Mouse (Mus musculus) MEL (cell line): ENCODE data around the gene Hebp1. TPM values are rescaled to one million over a fixed set of nuclear protein-coding genes. Genes with fewer than 3 reads are reported as not detected.

Source experiments
- DNase-seq: peaks from one replicate; pipeline ENCODE4 v3.0.0; 2011; ENCODE audit warnings: low read depth, low spot score
- H3K27ac ChIP-seq: 2 replicates; pipeline ENCODE4 v1.5.1; 2012; ENCODE audit warnings: low read depth, mild to moderate bottlenecking, control low read depth, low read length, moderate library complexity; ENCODE audit not compliant: control insufficient read depth
- H3K27me3 ChIP-seq, 2 experiments: fragments of 150-350 bp in 1 of 2; sonication (generic) in 1 of 2; 2 replicates each; pipeline ENCODE4 v1.6.1; 2012; ENCODE audit warnings: low read length in 2 of 2, mild to moderate bottlenecking in 2 of 2, improper control_type of control experiment in 1 of 2, moderate library complexity in 1 of 2; ENCODE audit not compliant: insufficient read depth in 2 of 2, control insufficient read depth in 1 of 2
- H3K36me3 ChIP-seq, 2 experiments: 2 replicates each; pipeline ENCODE4 v1.6.1; 2012 to 2014; ENCODE audit warnings: low read length in 2 of 2, improper control_type of control experiment in 1 of 2, inconsistent platforms in 1 of 2, mild to moderate bottlenecking in 1 of 2; ENCODE audit not compliant: insufficient read depth in 2 of 2, control insufficient read depth in 1 of 2
- H3K4me1 ChIP-seq, 2 experiments: fragments of 150-350 bp in 1 of 2; sonication (generic) in 1 of 2; 2 replicates each; pipeline ENCODE4 v1.6.1; 2012; ENCODE audit warnings: low read length in 2 of 2, improper control_type of control experiment in 1 of 2, mild to moderate bottlenecking in 1 of 2; ENCODE audit not compliant: insufficient read depth in 2 of 2, control insufficient read depth in 1 of 2
- H3K4me3 ChIP-seq, 2 experiments: fragments of 150-350 bp in 1 of 2; sonication (generic) in 1 of 2; 2 replicates each; pipeline ENCODE4 v1.5.1; 2012; ENCODE audit warnings: low read depth in 2 of 2, low read length in 2 of 2, mild to moderate bottlenecking in 2 of 2, moderate library complexity in 2 of 2, control low read depth in 1 of 2, improper control_type of control experiment in 1 of 2; ENCODE audit not compliant: control insufficient read depth in 1 of 2, insufficient read depth in 1 of 2
- H3K79me2 ChIP-seq: 2 replicates; pipeline ENCODE4 v1.6.1; 2012; ENCODE audit warnings: mild to moderate bottlenecking, low read length, moderate library complexity; ENCODE audit not compliant: control insufficient read depth, poor library complexity, insufficient read depth
- H3K9ac ChIP-seq: 2 replicates; pipeline ENCODE4 v1.6.1; 2012; ENCODE audit warnings: low read depth, mild to moderate bottlenecking, control low read depth, low read length, moderate library complexity; ENCODE audit not compliant: control insufficient read depth, poor library complexity, severe bottlenecking
- H3K9me3 ChIP-seq: fragments of 150-350 bp; sonication (generic); replicated peaks from 2 replicates; pipeline ENCODE4 v1.6.1; 2012; ENCODE audit warnings: mild to moderate bottlenecking, low read length, improper control_type of control experiment, moderate library complexity; ENCODE audit not compliant: insufficient read depth
- BHLHE40 ChIP-seq: IDR thresholded peaks from 2 replicates; pipeline ENCODE4 v1.6.1; 2012; ENCODE audit warnings: low read depth, mild to moderate bottlenecking, inconsistent platforms, low read length, improper control_type of control experiment, borderline replicate concordance
- CHD1 ChIP-seq: IDR thresholded peaks from 2 replicates; pipeline ENCODE4 v1.6.1; 2012; ENCODE audit warnings: low read depth, mild to moderate bottlenecking, inconsistent platforms, low read length, improper control_type of control experiment
- CTCF ChIP-seq, 3 experiments: IDR thresholded peaks in 2 of 3; conservative IDR thresholded peaks in 1 of 3; 2 replicates each; pipeline ENCODE4 v1.5.1; 2011 to 2012; ENCODE audit warnings: low read length in 3 of 3, low read depth in 2 of 3, mild to moderate bottlenecking in 2 of 3, improper control_type of control experiment in 1 of 3, inconsistent platforms in 1 of 3, mixed read lengths in 1 of 3, moderate library complexity in 1 of 3; ENCODE audit not compliant: control insufficient read depth in 1 of 3, insufficient read depth in 1 of 3, poor library complexity in 1 of 3, severe bottlenecking in 1 of 3
- E2F4 ChIP-seq: IDR thresholded peaks from 2 replicates; pipeline ENCODE4 v1.6.1; 2011; ENCODE audit warnings: low read depth, low read length, improper control_type of control experiment, borderline replicate concordance
- EP300 ChIP-seq, 2 experiments: IDR thresholded peaks; 2 replicates each; pipeline ENCODE4 v1.6.1; 2011; ENCODE audit warnings: improper control_type of control experiment in 2 of 2, low read length in 2 of 2, low read depth in 1 of 2, mild to moderate bottlenecking in 1 of 2
- GABPA ChIP-seq: IDR thresholded peaks from 2 replicates; pipeline ENCODE4 v1.6.1; 2012; ENCODE audit warnings: low read depth, mild to moderate bottlenecking, inconsistent platforms, low read length, improper control_type of control experiment, moderate library complexity
- GATA1 ChIP-seq: IDR thresholded peaks from 2 replicates; pipeline ENCODE4 v1.6.1; 2011; ENCODE audit warnings: low read depth, low read length, improper control_type of control experiment
- HCFC1 ChIP-seq: IDR thresholded peaks from 2 replicates; pipeline ENCODE4 v1.6.1; 2012; ENCODE audit warnings: low read depth, mild to moderate bottlenecking, inconsistent platforms, low read length, improper control_type of control experiment, moderate library complexity
- JUND ChIP-seq: IDR thresholded peaks from 2 replicates; pipeline ENCODE4 v1.6.1; 2011; ENCODE audit warnings: low read depth, mild to moderate bottlenecking, improper control_type of control experiment, low read length
- MAZ ChIP-seq: IDR thresholded peaks from 2 replicates; pipeline ENCODE4 v1.6.1; 2012; ENCODE audit warnings: low read depth, mild to moderate bottlenecking, inconsistent platforms, low read length, improper control_type of control experiment
- MEF2A ChIP-seq: IDR thresholded peaks from 2 replicates; pipeline ENCODE4 v1.6.1; 2014; ENCODE audit warnings: low read depth, mild to moderate bottlenecking, inconsistent platforms, low read length, improper control_type of control experiment; ENCODE audit not compliant: poor library complexity, insufficient replicate concordance, severe bottlenecking; ENCODE audit errors: extremely low read depth
- MYC ChIP-seq: IDR thresholded peaks from 2 replicates; pipeline ENCODE4 v1.6.1; 2011; ENCODE audit warnings: low read depth, mild to moderate bottlenecking, low read length, improper control_type of control experiment, moderate library complexity
- RCOR1 ChIP-seq: IDR thresholded peaks from 2 replicates; pipeline ENCODE4 v1.6.1; 2012; ENCODE audit warnings: low read depth, mild to moderate bottlenecking, inconsistent platforms, low read length, improper control_type of control experiment
- SMC3 ChIP-seq: IDR thresholded peaks from 2 replicates; pipeline ENCODE4 v1.6.1; 2011; ENCODE audit warnings: low read depth, low read length, improper control_type of control experiment
- TBP ChIP-seq: IDR thresholded peaks from 2 replicates; pipeline ENCODE4 v1.8.0; 2011; ENCODE audit warnings: low read depth, low read length, improper control_type of control experiment
- USF2 ChIP-seq, 2 experiments: IDR thresholded peaks; 2 replicates each; pipeline ENCODE4 v1.6.1; 2011 to 2012; ENCODE audit warnings: improper control_type of control experiment in 2 of 2, low read length in 2 of 2, borderline replicate concordance in 1 of 2, inconsistent platforms in 1 of 2, low read depth in 1 of 2, mild to moderate bottlenecking in 1 of 2; ENCODE audit not compliant: insufficient read depth in 1 of 2
- ZKSCAN1 ChIP-seq: IDR thresholded peaks from 2 replicates; pipeline ENCODE4 v1.6.1; 2012; ENCODE audit warnings: low read depth, mild to moderate bottlenecking, inconsistent platforms, low read length, improper control_type of control experiment, moderate library complexity
- polyA plus RNA-seq, 2 experiments: library from polyadenylated mRNA; stranded (reverse) in 1 of 2; unstranded in 1 of 2; fragments of >175 nt in 1 of 2; fragments of >200 nt in 1 of 2; gene quantifications; 2 replicates each; pipeline versions ENCODE4 v1.2.1 to v1.2.4; 2012; ENCODE audit warnings: low replicate concordance in 2 of 2, low read depth in 1 of 2; ENCODE audit not compliant: insufficient read length in 2 of 2, insufficient read depth in 1 of 2, missing spikeins in 1 of 2
- total RNA-seq: library from RNA; depleted of rRNA; stranded (reverse); fragments of 300-350 nt; gene quantifications from 2 replicates; pipeline ENCODE4 v1.2.3, GENCODE M21; 2012

The Hebp1 gene
- total and polyA plus RNA-seq, 3 experiments = 16.7 to 25.1 TPM; not detected in 1

GRCm38 (mm10) chr6:135167380-135168311 lies 30.2 kb downstream of the Hebp1 start (continued):
- no peak for TF ChIP-seq RCOR1
- TF ChIP-seq JUND = no peak
- TF ChIP-seq TBP = 0 out of 2 replicates have a peak, but pooled peaks have one; percentile 9
- TF ChIP-seq BHLHE40 = 0 out of 2 replicates have a peak, but pooled peaks have one; percentile 5
- no peak for TF ChIP-seq ZKSCAN1
- peak; percentile 87; the same call in 1 of the 2 replicates for TF ChIP-seq MAZ
- no peak for TF ChIP-seq MYC
- TF ChIP-seq E2F4 = no peak
- TF ChIP-seq GATA1 = no peak
- TF ChIP-seq MEF2A = no peak
- no peak for TF ChIP-seq GABPA
- no peak for TF ChIP-seq CTCF (IDR thresholded peaks at IDR 0.05 in 2 of 3, conservative IDR thresholded peaks at IDR 0.05 in 1 of 3; ENCODE audit: control insufficient read depth in 1 of 3, insufficient read depth in 1 of 3, low read depth in 2 of 3, low read length in 3 of 3, poor library complexity in 1 of 3, severe bottlenecking in 1 of 3)
- TF ChIP-seq CHD1 = no peak
- TF ChIP-seq USF2 (IDR thresholded peaks at IDR 0.05; ENCODE audit: borderline replicate concordance in 1 of 2, insufficient read depth in 1 of 2, low read depth in 1 of 2, low read length in 2 of 2) = no peak

- Histone ChIP-seq H3K4me1 (peaks cover 0 to 9% of the 10 kb centered on the region in 2 experiments; a peak in 3 of 4 replicates), H3K27ac (no peak overlapping the region), H3K79me2 (no peaks in the 10 kb centered on the region; the same call in 1 of the 2 replicates), H3K36me3 (peaks cover 0 to 7% of the 10 kb centered on the region in 2 experiments; a peak in 2 of 4 replicates), H3K27me3 (no peaks in the 10 kb centered on the region), H3K9ac (no peak overlapping the region), H3K4me3 (peak overlapping the region; percentile 70 to 91; a peak in 2 of 4 replicates), H3K9me3 (no peaks in the 10 kb centered on the region)
- DNase-seq = peak; percentile 60
- TF ChIP-seq HCFC1 = no peak
- no peak for TF ChIP-seq SMC3
- peak; percentile 29; the same call in 1 of the 2 replicates for TF ChIP-seq BHLHE40
- TF ChIP-seq EP300 (IDR thresholded peaks at IDR 0.05; ENCODE audit: low read depth in 1 of 2, low read length in 2 of 2) = peak in 1 of 2 experiments; percentile 65; a peak in 3 of 4 replicates
- TF ChIP-seq GATA1 = 0 out of 2 replicates have a peak, but pooled peaks have one; percentile 19
These were observed 31.1 kb downstream of the Hebp1 start for GRCm38 (mm10) chr6:135166712-135167111.
